Mouse (Mus musculus): ENCODE measurements around the gene Pkd2. TPM values are rescaled to one million over a fixed set of nuclear protein-coding genes. Genes with fewer than 3 reads are reported as not detected.

Pkd2 gene
- polyA plus RNA-seq, 3 experiments from 2014 or later, result 0.18 TPM; not detected in 2

DNA sequence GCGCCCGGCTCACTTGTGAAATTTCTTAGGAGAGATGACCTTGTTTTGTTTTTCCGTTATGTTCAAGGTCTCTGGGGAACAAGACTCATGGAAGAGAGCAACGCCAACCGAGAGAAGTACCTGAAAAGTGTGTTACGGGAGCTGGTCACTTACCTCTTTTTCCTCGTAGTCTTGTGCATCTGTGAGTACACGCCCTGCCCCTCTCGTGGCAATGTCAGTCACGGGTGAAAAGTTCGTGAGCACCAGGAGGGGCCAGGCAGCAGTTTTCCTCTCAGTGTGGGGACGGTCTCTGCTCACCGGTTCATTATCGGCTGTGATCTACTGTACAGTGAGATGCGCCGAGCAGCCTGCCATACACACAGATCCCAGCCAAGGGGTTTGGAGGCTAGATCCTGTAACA lies 7.6 kb downstream of the Pkd2 start:
- ATAC-seq, result no peak

DNA sequence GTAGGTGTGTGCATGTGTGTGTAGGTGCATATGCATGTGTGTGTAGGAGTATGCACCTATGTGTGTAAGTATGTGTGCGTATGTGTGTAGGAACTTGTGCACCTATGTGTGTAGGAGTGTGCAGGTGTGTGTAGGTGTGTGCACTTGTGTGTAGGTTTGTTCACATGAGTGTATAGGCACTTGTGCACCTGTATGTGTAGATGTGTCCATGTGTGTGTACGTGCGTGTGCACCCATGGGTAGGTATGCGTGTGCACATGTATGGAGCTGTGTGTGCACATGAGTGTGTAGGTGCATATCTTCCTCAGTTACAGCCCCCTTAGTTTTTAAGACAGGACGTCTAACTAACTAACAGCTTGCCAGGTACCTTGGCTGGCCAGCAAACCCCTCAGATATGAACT lies 9.3 kb downstream of the Pkd2 start:
- no peak for ATAC-seq

DNA sequence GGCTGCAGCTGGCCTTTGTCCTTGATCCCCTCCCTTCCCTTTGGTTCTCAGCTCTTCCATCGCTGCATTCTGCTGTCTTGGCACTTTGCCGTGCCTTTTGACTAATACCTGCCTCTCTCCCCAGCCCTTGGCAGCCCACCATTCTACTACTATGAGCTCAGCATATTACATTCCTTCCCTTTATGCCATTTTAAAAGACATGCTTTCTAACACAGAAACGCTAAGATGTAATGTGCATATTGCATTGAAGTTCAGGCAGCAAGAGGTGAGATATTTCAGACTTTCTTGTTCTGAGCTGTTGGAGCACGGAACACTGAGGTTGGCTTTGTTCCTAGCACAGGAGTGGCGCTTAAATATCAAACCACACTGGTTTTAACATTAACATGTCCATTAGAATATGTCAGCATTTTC lies 11.7 kb downstream of the Pkd2 start:
- no peak for ATAC-seq

DNA sequence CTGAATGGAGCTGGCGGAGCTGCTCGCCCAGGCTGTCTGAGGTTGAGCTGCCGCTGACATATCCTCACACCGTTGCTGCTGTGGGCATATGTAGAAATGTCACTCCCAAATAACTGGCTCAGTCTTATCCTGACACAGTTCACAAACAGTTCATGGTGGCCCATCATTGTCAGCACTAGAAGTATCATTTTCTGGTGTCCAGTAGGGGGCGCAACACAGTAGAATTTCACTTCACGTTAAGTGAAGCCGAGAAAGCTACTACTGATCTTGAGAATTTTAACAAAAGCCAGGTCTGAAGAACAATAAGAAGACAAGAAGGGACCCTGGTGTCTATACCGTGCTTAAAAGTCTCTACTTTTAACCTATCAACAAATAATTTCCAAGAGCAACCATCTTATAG lies 13.1 kb downstream of the Pkd2 start:
- no peak for ATAC-seq

DNA sequence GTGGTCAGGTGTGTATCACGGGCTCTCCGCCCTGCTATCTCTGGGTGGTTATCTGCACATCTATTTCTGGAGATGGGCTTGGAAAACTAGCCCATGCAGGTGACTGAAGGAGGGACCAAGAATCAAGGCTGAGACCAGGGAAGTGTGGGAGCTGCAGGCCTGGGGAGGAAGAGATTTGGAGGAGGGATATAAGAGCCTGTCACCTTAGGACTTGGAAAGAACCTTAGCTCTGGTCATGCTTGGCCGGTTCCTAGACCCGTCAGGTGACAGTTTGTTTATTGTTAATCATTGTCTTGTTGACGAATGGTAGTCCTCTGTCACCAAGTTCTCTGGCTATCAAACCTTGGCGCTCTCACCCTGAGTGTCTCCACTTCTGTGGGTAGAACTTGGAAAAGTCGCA lies 21.1 kb downstream of the Pkd2 start:
- no peak for ATAC-seq

GRCm38 (mm10) chr5:104482856-104483255 lies 23.6 kb downstream of the Pkd2 start:
- no peak for ATAC-seq

DNA sequence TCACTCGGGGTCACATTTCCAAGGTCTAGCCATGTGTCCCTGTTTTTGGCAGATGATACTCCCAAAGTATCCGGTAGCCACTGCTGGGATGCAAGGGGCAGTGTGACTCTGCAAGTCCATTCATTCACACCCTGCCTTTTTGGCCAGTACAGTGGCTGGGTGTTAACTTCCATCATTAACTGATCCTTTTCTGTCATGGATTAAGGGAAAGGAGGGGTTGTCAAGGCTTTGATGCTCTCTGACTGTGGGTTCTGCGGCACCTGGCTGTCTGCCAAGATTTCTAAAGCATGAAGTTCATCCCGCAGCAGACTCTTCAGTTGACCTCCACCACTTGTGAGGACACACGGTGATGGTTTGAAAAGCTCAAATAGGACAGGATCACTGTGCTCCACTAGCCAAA lies 32.3 kb downstream of the Pkd2 start:
- no peak for ATAC-seq

GRCm38 (mm10) chr5:104504883-104505282 lies 45.6 kb downstream of the Pkd2 start:
- no peak for ATAC-seq

DNA sequence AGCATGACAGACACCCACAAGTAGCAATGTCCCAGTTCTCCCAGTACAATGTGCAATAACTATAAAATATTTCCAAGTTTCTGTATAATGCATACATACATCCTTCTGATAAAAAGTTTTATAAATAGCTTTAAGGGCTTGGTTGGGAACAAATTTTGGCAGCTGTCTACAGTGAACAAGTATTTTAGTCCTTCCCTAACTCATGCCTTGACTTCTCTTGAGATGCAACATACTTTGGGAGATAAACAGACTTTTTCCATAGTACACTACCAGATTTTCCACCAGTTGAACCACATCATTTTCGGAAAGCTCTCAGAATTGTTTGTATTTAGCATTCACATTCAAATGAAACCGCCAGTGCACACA lies 48.6 kb downstream of the Pkd2 start:
- ATAC-seq, result no peak

GRCm38 (mm10) chr5:104508195-104508891 lies 49.1 kb downstream of the Pkd2 start, which contains the start of gene BC005561:
Gene BC005561, plus strand, starts transcription at chr5:104508352.
- ATAC-seq, result peak; percentile 81

DNA sequence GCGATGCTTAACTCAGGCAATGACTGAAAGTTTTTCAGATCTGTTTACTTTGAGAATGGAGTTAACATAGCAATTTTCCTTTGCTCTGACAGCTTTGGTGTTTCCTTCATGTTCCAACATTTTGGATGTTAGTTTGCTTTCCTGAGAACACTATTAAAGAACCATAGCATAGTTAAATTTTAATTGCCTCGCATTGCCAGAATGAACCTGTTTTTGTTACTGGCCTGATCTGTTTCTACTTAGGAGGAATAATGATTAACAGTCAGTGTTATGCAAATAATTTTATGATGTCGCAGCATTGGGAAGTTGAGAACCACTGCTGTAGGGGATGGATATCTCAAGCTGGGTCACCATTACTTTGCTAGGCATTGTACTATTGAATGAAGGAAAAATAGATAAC lies 52.0 kb downstream of the Pkd2 start:
- no peak for ATAC-seq

DNA sequence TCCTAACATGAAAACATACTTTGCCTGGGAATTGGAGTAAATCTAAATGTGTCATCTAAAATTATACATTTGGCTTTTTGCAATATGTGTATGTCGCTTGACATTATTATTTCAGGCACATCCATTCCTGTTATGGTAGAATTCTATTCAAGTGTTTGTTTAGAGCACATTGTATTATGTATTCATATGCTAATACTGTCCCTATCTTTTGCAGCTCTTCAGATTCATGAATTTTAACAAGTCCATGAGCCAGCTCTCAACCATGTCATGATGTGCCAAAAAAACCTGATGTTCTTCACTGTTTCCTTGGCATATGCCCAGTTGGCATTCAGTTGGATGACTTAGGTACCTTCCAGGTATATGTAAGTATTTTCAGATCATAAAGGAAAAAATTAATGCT lies 79.4 kb downstream of the Pkd2 start:
- no peak for ATAC-seq

GRCm38 (mm10) chr5:104539331-104539730 lies 80.1 kb downstream of the Pkd2 start:
- no peak for ATAC-seq

Other genes with a start within 250 kb of the Pkd2 start
- gene Ibsp, start 160.3 kb upstream of the Pkd2 start, polyA plus RNA-seq (2017; shearing (Covaris generic)), result not detected
- not detected for gene Mepe, start 134.1 kb upstream of the Pkd2 start, polyA plus RNA-seq (2017; shearing (Covaris generic))
- 1 to 10 TPM; 1.7 to 8.4 (median 2.4) TPM for gene Spp1, start 24.3 kb upstream of the Pkd2 start, polyA plus RNA-seq (2017; shearing (Covaris generic))
- gene BC005561, start 48.9 kb downstream of the Pkd2 start, polyA plus RNA-seq (2017; shearing (Covaris generic)), result 1 to 10 TPM; 2.1 to 3.7 (median 2.9) TPM